Mouse (Mus musculus) hindbrain, embryonic 11.5 days (tissue): ENCODE results near the gene Olfr58. TPM values are rescaled to one million over a fixed set of nuclear protein-coding genes. Genes with fewer than 3 reads are reported as not detected.
"Not testable (repeated sequence)": the region's sequence is repeated elsewhere in the genome, so short reads cannot be mapped to it uniquely, and the experiment has no call there.

Experiments
- ATAC-seq: fragments of 200-750 bp; cut with Nextera tagmentation; 2 replicates; pipeline ENCODE4 v1.8.0; 2017; ENCODE audit warnings: mild to moderate bottlenecking, moderate TSS enrichment, moderate library complexity; ENCODE audit not compliant: low FRiP score
- DNase-seq: peaks from one replicate; pipeline ENCODE4 v3.0.0-alpha.2; 2015; ENCODE audit warnings: low spot score
- H3K27ac ChIP-seq: fragments of 300-500 bp; sonication (generic); 2 replicates; pipeline ENCODE4 v1.5.1; 2014; ENCODE audit warnings: mild to moderate bottlenecking, low read depth, low read length
- H3K27me3 ChIP-seq: fragments of 300-500 bp; sonication (generic); 2 replicates; pipeline ENCODE4 v1.6.1; 2014; ENCODE audit warnings: mild to moderate bottlenecking, low read length, moderate library complexity, mixed read lengths; ENCODE audit not compliant: control insufficient read depth, insufficient read depth
- H3K36me3 ChIP-seq: fragments of 300-500 bp; sonication (generic); 2 replicates; pipeline ENCODE4 v1.6.1; 2014; ENCODE audit warnings: mild to moderate bottlenecking, low read length, moderate library complexity, mixed read lengths; ENCODE audit not compliant: control insufficient read depth, insufficient read depth
- H3K4me1 ChIP-seq: fragments of 300-500 bp; sonication (generic); replicated peaks from 2 replicates; pipeline ENCODE4 v1.6.1; 2014; ENCODE audit warnings: low read length, mixed read lengths; ENCODE audit not compliant: control insufficient read depth, insufficient read depth
- H3K4me2 ChIP-seq: fragments of 300-500 bp; sonication (generic); replicated peaks from 2 replicates; pipeline ENCODE4 v1.6.1; 2014; ENCODE audit warnings: mild to moderate bottlenecking, low read depth, low read length
- H3K4me3 ChIP-seq: fragments of 300-500 bp; sonication (generic); 2 replicates; pipeline ENCODE4 v1.5.1; 2014; ENCODE audit warnings: low read depth, low read length
- H3K9ac ChIP-seq: fragments of 300-500 bp; sonication (generic); 2 replicates; pipeline ENCODE4 v1.6.1; 2014; ENCODE audit warnings: low read depth, low read length
- H3K9me3 ChIP-seq: fragments of 300-500 bp; sonication (generic); 2 replicates; pipeline ENCODE4 v1.6.1; 2016; ENCODE audit warnings: low read length; ENCODE audit not compliant: control insufficient read depth
- WGBS: fragments of 180-500 bp; shearing (Covaris S2); extraction: QIAGEN DNeasy Blood & Tissue Kit; methylation state at CpG from one replicate; pipeline ENCODE4 v1.1.7; 2014; 5-methylcytosine and 5-hydroxymethylcytosine counted together
- polyA plus RNA-seq: library from polyadenylated mRNA; unstranded; fragments of >200 nt; fragmentation: Nextera tagmentation; extraction: Ambion mirVana; gene quantifications from 2 replicates; pipeline ENCODE4 v1.2.1, GENCODE M21; 2014

Gene Olfr58
- not detected in 2 replicates for polyA plus RNA-seq

DNA sequence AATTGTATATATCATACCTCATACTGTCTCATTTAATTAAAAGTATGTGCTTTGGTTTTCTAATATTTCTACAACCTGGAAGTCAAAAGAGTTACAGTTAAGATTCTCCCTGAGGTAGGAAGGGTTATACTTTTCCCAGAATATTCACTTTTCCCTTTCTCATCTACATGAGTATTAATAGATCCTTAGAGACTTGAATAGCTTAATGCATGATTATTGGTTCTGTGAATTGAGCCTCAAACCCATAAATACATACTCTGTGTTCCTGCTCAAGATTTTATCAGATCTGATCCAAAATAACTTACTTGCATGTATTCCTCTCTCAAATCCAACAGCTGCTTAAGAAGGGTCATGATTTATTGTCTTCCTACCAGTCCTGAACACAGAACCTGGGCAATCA, at the start of gene Olfr58:
TSS of gene Olfr58 (plus strand) at position 301 of the 400 bp plus-strand sequence.
- Histone ChIP-seq H3K4me1 (no peaks in the 10 kb centered on the region), H3K27ac (no peak within 1 kb of the TSS), H3K9me3 (no peaks in the 10 kb centered on the region; the same call in 1 of the 2 replicates), H3K36me3 (no peaks in the 10 kb centered on the region), H3K4me3 (no peak within 1 kb of the TSS), H3K4me2 (no peak within 1 kb of the TSS), H3K9ac (no peak within 1 kb of the TSS), H3K27me3 (no peaks in the 10 kb centered on the region)
- DNase-seq = no peak
- ATAC-seq = no peak

DNA sequence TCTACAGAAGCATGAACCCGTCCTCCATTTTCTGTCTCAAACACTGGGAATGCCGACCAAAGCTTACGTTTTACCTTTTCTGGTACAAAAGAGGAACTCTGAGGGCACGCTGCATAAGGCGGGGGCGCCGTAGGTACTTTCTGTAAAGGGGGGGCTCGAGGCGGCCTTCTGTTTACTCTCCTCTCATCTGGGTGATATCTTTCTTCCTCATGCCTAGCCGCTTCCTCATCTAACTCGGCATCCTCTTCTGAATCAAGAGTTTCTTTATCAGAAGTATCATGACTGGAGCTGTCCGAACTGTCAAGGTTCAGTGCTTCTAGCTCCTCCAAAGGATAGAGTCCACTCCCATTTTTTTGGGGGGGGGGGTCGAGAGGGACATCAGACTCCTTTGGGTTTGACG, 10.9 kb upstream of the Olfr58 start:
- 84% methylated on average over 14 of the region's 14 CpGs for WGBS
- no peak overlapping the region for H3K4me2 ChIP-seq
- DNase-seq (no peak), ATAC-seq (no peak)
- H3K4me3 ChIP-seq = no peak overlapping the region
- no peaks in the 10 kb centered on the region for H3K36me3 ChIP-seq
- H3K4me1 ChIP-seq = no peaks in the 10 kb centered on the region
- no peak overlapping the region for H3K9ac ChIP-seq
- no peak overlapping the region for H3K27ac ChIP-seq
- H3K9me3 ChIP-seq = peaks cover 2% of the 10 kb centered on the region; the same call in 1 of the 2 replicates
- no peaks in the 10 kb centered on the region for H3K27me3 ChIP-seq

DNA sequence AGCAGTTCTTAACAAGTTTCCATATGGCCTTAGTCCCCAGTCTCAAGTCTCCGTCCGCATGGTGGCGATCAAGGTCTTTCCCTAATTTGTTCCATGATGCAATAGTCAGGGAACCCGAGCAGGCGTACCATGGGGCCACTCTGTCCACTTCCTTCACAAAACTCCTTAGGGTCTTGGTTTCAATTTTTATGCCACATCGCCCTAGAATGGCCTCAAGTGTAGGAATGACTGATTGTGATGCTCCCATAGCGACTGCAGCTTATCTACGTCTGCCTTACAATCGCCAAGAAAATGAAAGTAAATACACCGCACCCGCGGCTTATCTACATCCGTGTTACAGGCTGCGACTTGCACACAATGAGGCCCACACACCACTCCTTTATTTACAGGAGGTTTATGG, 10.4 kb upstream of the Olfr58 start:
- H3K36me3 ChIP-seq = no peaks in the 10 kb centered on the region
- 93% methylated on average over 14 of the region's 14 CpGs for WGBS
- peaks cover 2% of the 10 kb centered on the region; the same call in 1 of the 2 replicates for H3K9me3 ChIP-seq
- DNase-seq (no peak), ATAC-seq (no peak)
- no peak overlapping the region for H3K4me3 ChIP-seq
- no peak overlapping the region for H3K4me2 ChIP-seq
- no peaks in the 10 kb centered on the region for H3K27me3 ChIP-seq
- H3K4me1 ChIP-seq = no peaks in the 10 kb centered on the region
- no peak overlapping the region for H3K27ac ChIP-seq
- H3K9ac ChIP-seq = no peak overlapping the region

DNA sequence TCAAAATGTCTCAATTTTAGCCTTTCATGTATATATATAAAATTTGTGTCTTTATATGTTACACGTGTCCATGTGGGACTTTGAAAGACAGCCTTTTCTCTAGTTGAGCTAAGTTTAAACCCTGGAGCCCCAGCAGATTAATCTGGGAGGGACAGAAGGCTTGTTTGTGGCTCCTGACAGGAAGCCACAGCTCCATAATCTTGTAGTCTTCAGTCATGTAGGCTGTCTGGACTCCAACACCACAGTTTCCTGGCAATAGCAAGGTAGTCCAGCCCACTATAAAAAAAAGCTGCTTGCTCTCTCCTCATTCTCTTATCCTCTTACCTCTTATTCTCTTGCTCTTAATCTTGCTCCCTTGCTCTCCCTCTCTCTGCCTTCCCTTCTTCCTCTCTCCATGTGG, 22.9 kb downstream of the Olfr58 start:
- Histone ChIP-seq H3K4me2 (no peak overlapping the region), H3K9ac (no peak overlapping the region), H3K9me3 (no peaks in the 10 kb centered on the region), H3K4me3 (no peak overlapping the region), H3K4me1 (no peaks in the 10 kb centered on the region), H3K27me3 (no peaks in the 10 kb centered on the region), H3K36me3 (no peaks in the 10 kb centered on the region), H3K27ac (no peak overlapping the region)
- ATAC-seq (no peak), DNase-seq (no peak)
- 88% methylated on average over 1 of the region's 1 CpGs for WGBS

DNA sequence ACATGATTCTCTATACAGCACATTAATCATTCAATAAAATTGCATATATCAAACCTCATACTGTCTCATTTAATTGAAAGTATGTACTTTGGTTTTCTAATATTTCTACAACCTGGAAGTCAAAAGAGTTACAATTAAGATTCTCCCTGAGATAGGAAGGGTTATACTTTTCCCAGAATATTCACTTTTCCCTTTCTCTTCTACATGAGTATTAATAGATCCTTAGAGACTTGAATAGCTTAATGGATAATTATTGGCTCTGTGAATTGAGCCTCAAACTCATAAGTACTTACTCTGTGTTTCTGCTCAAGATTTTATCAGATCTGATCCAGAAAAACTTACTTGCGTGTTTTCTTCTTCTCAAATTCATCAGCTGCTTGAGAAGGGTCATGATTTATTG, 24.5 kb downstream of the Olfr58 start, which contains the start of gene Olfr859:
TSS of gene Olfr859 (plus strand) at position 301 of the 400 bp plus-strand sequence.
- not testable (repeated sequence) for H3K4me2 ChIP-seq, H3K9me3 ChIP-seq, H3K9ac ChIP-seq, DNase-seq, H3K4me1 ChIP-seq, H3K27ac ChIP-seq, ATAC-seq, H3K36me3 ChIP-seq, H3K4me3 ChIP-seq, H3K27me3 ChIP-seq
- WGBS = 77% methylated on average over 1 of the region's 1 CpGs

Other genes starting within 250 kb of the Olfr58 start
- not detected in 2 replicates for gene Olfr853, start 239.2 kb upstream of the Olfr58 start, polyA plus RNA-seq
- gene Olfr854, start 212.9 kb upstream of the Olfr58 start, polyA plus RNA-seq = not detected in 2 replicates
- gene Olfr855, start 197.7 kb upstream of the Olfr58 start, polyA plus RNA-seq = not detected in 2 replicates
- gene Zfp317, start 158.2 kb upstream of the Olfr58 start, polyA plus RNA-seq = 41.7 and 43.6 TPM in 2 replicates
- not detected in 2 replicates for gene Olfr857, start 70.8 kb upstream of the Olfr58 start, polyA plus RNA-seq
- not detected in 2 replicates for gene Olfr859, start 24.6 kb downstream of the Olfr58 start, polyA plus RNA-seq
- gene Olfr860, start 69.5 kb downstream of the Olfr58 start, polyA plus RNA-seq = not detected in 2 replicates
- gene Olfr862, start 107.7 kb downstream of the Olfr58 start, polyA plus RNA-seq = not detected in 2 replicates
- 0.22 TPM in 2 replicates for gene Olfr77, start 136.6 kb downstream of the Olfr58 start, polyA plus RNA-seq
- not detected in 2 replicates for gene Olfr866, start 247.8 kb downstream of the Olfr58 start, polyA plus RNA-seq